In genomic region chrX:9752954-9753572, GRCm38 (mm10) we compare ENCODE assay signal across 16 mouse cellular contexts.
DNase-seq lines count a peak whose midpoint lies in the region; ATAC-seq and TF ChIP-seq lines count a peak whose summit lies in the region.
"Had no signal": no experiment of that assay in that cellular context is flagged by ENCODE, and none has a peak within 500 bp of the region (broad histone marks: within the 10 kb centered on the region; RNA-seq: fewer than 3 reads in every experiment).

No protein-coding gene starts in this region.

- peak; percentile 75 for DNase-seq in MEL (ENCODE audit: low read depth, low spot score)
- DNase-seq in adrenal gland, postnatal 10 days = peak; percentile 21
- peak; percentile 13 for DNase-seq in liver
- no peak for DNase-seq in hindbrain, embryonic 11.5 days (ENCODE audit: low spot score)
- no peak for DNase-seq in limb, embryonic 10.5 days (ENCODE audit: low spot score)
- DNase-seq: cerebellum, adult 9-11 months; left cerebral cortex, postnatal 4 days; spleen, adult 18-20 months; thymus, adult 2 months had no signal

- peaks cover 0 to 2% of the 10 kb centered on the region in 2 experiments; a peak in 3 of 4 replicates for H3K4me1 ChIP-seq in MEL (ENCODE audit: control insufficient read depth in 1 of 2, insufficient read depth in 2 of 2, low read length in 2 of 2)
- H3K4me1 ChIP-seq in stomach, embryonic 14.5 days (ENCODE audit: control insufficient read depth, insufficient read depth, low read length) = no peaks in the 10 kb centered on the region
- H3K4me1 ChIP-seq in hindbrain, embryonic 11.5 days (replicated peaks; ENCODE audit: control insufficient read depth, insufficient read depth, low read length) = no peaks in the 10 kb centered on the region
- H3K4me1 ChIP-seq in midbrain, embryonic 16.5 days (ENCODE audit: control insufficient read depth, insufficient read depth, low read length) = no peaks in the 10 kb centered on the region
- H3K4me1 ChIP-seq in limb, embryonic 10.5 days = no peaks in the 10 kb centered on the region
- H3K4me1 ChIP-seq: heart, embryonic 12.5 days; midbrain, embryonic 12.5 days had no signal

- no peaks in the 10 kb centered on the region for H3K9me3 ChIP-seq in MEL (replicated peaks; ENCODE audit: insufficient read depth, low read length)
- H3K9me3 ChIP-seq in stomach, embryonic 14.5 days (ENCODE audit: control insufficient read depth, low read depth, low read length) = no peaks in the 10 kb centered on the region
- H3K9me3 ChIP-seq in hindbrain, embryonic 11.5 days (ENCODE audit: control insufficient read depth, low read length) = no peaks in the 10 kb centered on the region
- H3K9me3 ChIP-seq in midbrain, embryonic 16.5 days (replicated peaks; ENCODE audit: control insufficient read depth, low read length, poor library complexity, severe bottlenecking) = no peaks in the 10 kb centered on the region
- H3K9me3 ChIP-seq in limb, embryonic 10.5 days (replicated peaks) = no peaks in the 10 kb centered on the region
- H3K9me3 ChIP-seq: heart, embryonic 12.5 days; midbrain, embryonic 12.5 days had no signal

- H3K79me2 ChIP-seq in MEL (ENCODE audit: control insufficient read depth, insufficient read depth, low read length, poor library complexity) = no peaks in the 10 kb centered on the region

- no peak overlapping the region for H3K4me3 ChIP-seq in MEL (ENCODE audit: control insufficient read depth in 1 of 2, insufficient read depth in 1 of 2, low read depth in 2 of 2, low read length in 2 of 2)
- no peak overlapping the region for H3K4me3 ChIP-seq in stomach, embryonic 14.5 days (ENCODE audit: low read depth, low read length)
- no peak overlapping the region for H3K4me3 ChIP-seq in hindbrain, embryonic 11.5 days (ENCODE audit: low read depth, low read length)
- H3K4me3 ChIP-seq in midbrain, embryonic 16.5 days (ENCODE audit: low read depth, low read length) = no peak overlapping the region
- no peak overlapping the region for H3K4me3 ChIP-seq in limb, embryonic 10.5 days
- H3K4me3 ChIP-seq: heart, embryonic 12.5 days; midbrain, embryonic 12.5 days had no signal

- peak; percentile 58; the same call in 1 of the 2 replicates for ATAC-seq in stomach, embryonic 14.5 days (ENCODE audit: insufficient number of reproducible peaks, insufficient read depth, low FRiP score, low read depth)
- ATAC-seq in hindbrain, embryonic 11.5 days (ENCODE audit: low FRiP score) = no peak
- no peak for ATAC-seq in midbrain, embryonic 16.5 days
- ATAC-seq: lung, postnatal 0 days had no signal

- peak; percentile 75 to 81 for TF ChIP-seq EP300 in MEL (IDR thresholded peaks at IDR 0.05; ENCODE audit: low read depth in 1 of 2, low read length in 2 of 2)

- no peak for TF ChIP-seq POLR2A in MEL (IDR thresholded peaks at IDR 0.05; ENCODE audit: control insufficient read depth in 1 of 2, insufficient read depth in 1 of 2, low read depth in 1 of 2, low read length in 2 of 2, poor library complexity in 1 of 2)

- 51% methylated on average over 5 of the region's 5 CpGs for WGBS in stomach, embryonic 14.5 days
- 73% methylated on average over 5 of the region's 5 CpGs for WGBS in hindbrain, embryonic 11.5 days
- 61% methylated on average over 5 of the region's 5 CpGs for WGBS in midbrain, embryonic 16.5 days
- WGBS in limb, embryonic 10.5 days = 69% methylated on average over 5 of the region's 5 CpGs

- peaks cover 0 to 13% of the 10 kb centered on the region in 2 experiments; a peak in 2 of 4 replicates for H3K36me3 ChIP-seq in MEL (ENCODE audit: control insufficient read depth in 1 of 2, insufficient read depth in 2 of 2, low read length in 2 of 2)
- no peaks in the 10 kb centered on the region for H3K36me3 ChIP-seq in stomach, embryonic 14.5 days (ENCODE audit: control insufficient read depth, insufficient read depth, low read length)
- no peaks in the 10 kb centered on the region for H3K36me3 ChIP-seq in hindbrain, embryonic 11.5 days (ENCODE audit: control insufficient read depth, insufficient read depth, low read length)
- H3K36me3 ChIP-seq in midbrain, embryonic 16.5 days (ENCODE audit: control insufficient read depth, insufficient read depth, low read length) = no peaks in the 10 kb centered on the region
- no peaks in the 10 kb centered on the region for H3K36me3 ChIP-seq in limb, embryonic 10.5 days
- H3K36me3 ChIP-seq: heart, embryonic 12.5 days; midbrain, embryonic 12.5 days had no signal

- H3K9ac ChIP-seq in MEL (ENCODE audit: control insufficient read depth, low read depth, low read length, poor library complexity, severe bottlenecking) = no peak overlapping the region
- H3K9ac ChIP-seq in stomach, embryonic 14.5 days (replicated peaks; ENCODE audit: low read depth, low read length) = no peak overlapping the region
- H3K9ac ChIP-seq in hindbrain, embryonic 11.5 days (ENCODE audit: low read depth, low read length) = no peak overlapping the region
- no peak overlapping the region for H3K9ac ChIP-seq in midbrain, embryonic 16.5 days (ENCODE audit: low read depth, low read length)
- H3K9ac ChIP-seq: heart, embryonic 12.5 days; hindbrain, embryonic 14.5 days; midbrain, embryonic 12.5 days had no signal

- H3K4me2 ChIP-seq in stomach, embryonic 14.5 days (replicated peaks; ENCODE audit: low read depth, low read length) = no peak overlapping the region
- H3K4me2 ChIP-seq in hindbrain, embryonic 11.5 days (replicated peaks; ENCODE audit: low read depth, low read length) = no peak overlapping the region
- no peak overlapping the region for H3K4me2 ChIP-seq in midbrain, embryonic 16.5 days (ENCODE audit: low read length)
- H3K4me2 ChIP-seq: heart, embryonic 12.5 days; hindbrain, embryonic 14.5 days; midbrain, embryonic 12.5 days had no signal

- no peak for TF ChIP-seq CTCF in MEL (IDR thresholded peaks at IDR 0.05 in 2 of 3, conservative IDR thresholded peaks at IDR 0.05 in 1 of 3; ENCODE audit: control insufficient read depth in 1 of 3, insufficient read depth in 1 of 3, low read depth in 2 of 3, low read length in 3 of 3, poor library complexity in 1 of 3, severe bottlenecking in 1 of 3)

- no peak for TF ChIP-seq RAD21 in MEL (IDR thresholded peaks at IDR 0.05; ENCODE audit: low read depth, low read length)

- no peak overlapping the region; the same call in 1 of the 2 replicates for H3K27ac ChIP-seq in MEL (ENCODE audit: control insufficient read depth, low read depth, low read length)
- no peak overlapping the region for H3K27ac ChIP-seq in stomach, embryonic 14.5 days (ENCODE audit: low read length)
- H3K27ac ChIP-seq in hindbrain, embryonic 11.5 days (ENCODE audit: low read depth, low read length) = no peak overlapping the region
- no peak overlapping the region for H3K27ac ChIP-seq in midbrain, embryonic 16.5 days (ENCODE audit: low read length)
- H3K27ac ChIP-seq in limb, embryonic 10.5 days = no peak overlapping the region
- H3K27ac ChIP-seq: hindbrain, embryonic 14.5 days; kidney, postnatal 0 days; midbrain, embryonic 12.5 days had no signal

- no peaks in the 10 kb centered on the region for H3K27me3 ChIP-seq in MEL (ENCODE audit: control insufficient read depth in 1 of 2, insufficient read depth in 2 of 2, low read length in 2 of 2)
- no peaks in the 10 kb centered on the region for H3K27me3 ChIP-seq in stomach, embryonic 14.5 days (ENCODE audit: control insufficient read depth, insufficient read depth, low read length)
- no peaks in the 10 kb centered on the region for H3K27me3 ChIP-seq in hindbrain, embryonic 11.5 days (ENCODE audit: control insufficient read depth, insufficient read depth, low read length)
- H3K27me3 ChIP-seq in midbrain, embryonic 16.5 days (ENCODE audit: control insufficient read depth, insufficient read depth, low read depth, low read length) = no peaks in the 10 kb centered on the region
- no peaks in the 10 kb centered on the region for H3K27me3 ChIP-seq in limb, embryonic 10.5 days (ENCODE audit: low read depth, poor library complexity, severe bottlenecking)
- H3K27me3 ChIP-seq: heart, embryonic 12.5 days; midbrain, embryonic 12.5 days had no signal

TF ChIP-seq in MEL, 35 proteins besides CTCF, POLR2A, EP300 and RAD21 (continues in another document):
- TF ChIP-seq NELFE (IDR thresholded peaks at IDR 0.05; ENCODE audit: low read depth, low read length) (no peak), TBP (IDR thresholded peaks at IDR 0.05; ENCODE audit: low read depth, low read length) (no peak), CHD1 (IDR thresholded peaks at IDR 0.05; ENCODE audit: low read depth, low read length) (no peak), MYC (IDR thresholded peaks at IDR 0.05; ENCODE audit: low read depth, low read length) (no peak), MAFK (IDR thresholded peaks at IDR 0.05; ENCODE audit: borderline replicate concordance, low read depth, low read length) (no peak), POLR2AphosphoS2 (IDR thresholded peaks at IDR 0.05; ENCODE audit: low read length) (no peak), USF2 (IDR thresholded peaks at IDR 0.05; ENCODE audit: borderline replicate concordance in 1 of 2, insufficient read depth in 1 of 2, low read depth in 1 of 2, low read length in 2 of 2) (no peak), HCFC1 (IDR thresholded peaks at IDR 0.05; ENCODE audit: low read depth, low read length) (no peak), MAZ (IDR thresholded peaks at IDR 0.05; ENCODE audit: low read depth, low read length) (no peak), RCOR1 (IDR thresholded peaks at IDR 0.05; ENCODE audit: low read depth, low read length) (peak; percentile 50; the same call in 1 of the 2 replicates), BHLHE40 (IDR thresholded peaks at IDR 0.05; ENCODE audit: borderline replicate concordance, low read depth, low read length) (0 out of 2 replicates have a peak, but pooled peaks have one; percentile 25), ELF1 (IDR thresholded peaks at IDR 0.05; ENCODE audit: low read depth, low read length) (no peak), UBTF (IDR thresholded peaks at IDR 0.05; ENCODE audit: borderline replicate concordance, insufficient read depth, low read depth, low read length) (no peak), ZC3H11A (IDR thresholded peaks at IDR 0.05; ENCODE audit: low read depth, low read length) (no peak), TAL1 (IDR thresholded peaks at IDR 0.05; ENCODE audit: low read length) (peak; percentile 23; the same call in 1 of the 2 replicates), SMC3 (IDR thresholded peaks at IDR 0.05; ENCODE audit: low read depth, low read length) (no peak), ZMIZ1 (IDR thresholded peaks at IDR 0.05; ENCODE audit: low read depth, low read length) (no peak), POLR2AphosphoS5 (IDR thresholded peaks at IDR 0.05; ENCODE audit: borderline replicate concordance, low read depth, low read length) (no peak), ZNF384 (IDR thresholded peaks at IDR 0.05; ENCODE audit: low read depth, low read length) (peak; percentile 88), E2F4 (IDR thresholded peaks at IDR 0.05; ENCODE audit: borderline replicate concordance, low read depth, low read length) (no peak), GATA1 (IDR thresholded peaks at IDR 0.05; ENCODE audit: low read depth, low read length) (peak; percentile 51), ZKSCAN1 (IDR thresholded peaks at IDR 0.05; ENCODE audit: low read depth, low read length) (no peak), MYB (IDR thresholded peaks at IDR 0.05; ENCODE audit: low read depth, low read length) (peak; percentile 37; the same call in 1 of the 2 replicates)

Comparison
In these comparisons a context has a peak if more than half of its experiments do, and no peak if none do; other contexts are left out.
1. DNase-seq: peak in MEL (single experiment), adrenal gland, postnatal 10 days (single experiment) and liver (single experiment); none in hindbrain, embryonic 11.5 days (single experiment) and limb, embryonic 10.5 days (single experiment).